Mouse (Mus musculus): ENCODE results near the gene Tas2r144. TPM values are rescaled to one million over a fixed set of nuclear protein-coding genes. Genes with fewer than 3 reads are reported as not detected.

Tas2r144 gene
- polyA plus RNA-seq (2012; rRNA removed), result not detected in 2 replicates

GRCm38 (mm10) chr6:42215028-42215427 lies at the start of gene Tas2r144:
Gene Tas2r144 (plus strand): TSS chr6:42215328.
- TF ChIP-seq POLR2A (IDR thresholded peaks at IDR 0.05; ENCODE audit: control insufficient read depth, low read depth, low read length) (no peak), CTCF (IDR thresholded peaks at IDR 0.05; ENCODE audit: control insufficient read depth, insufficient read depth, insufficient replicate concordance, low read depth, low read length) (no peak)
- H3K4me3 ChIP-seq (ENCODE audit: control insufficient read depth, low read depth, low read length), result no peak within 1 kb of the TSS
- no peaks in the 10 kb centered on the region for H3K36me3 ChIP-seq (ENCODE audit: control insufficient read depth, insufficient read depth, low read length)
- no peaks in the 10 kb centered on the region for H3K4me1 ChIP-seq (ENCODE audit: control insufficient read depth, insufficient read depth, low read length)
- no peaks in the 10 kb centered on the region for H3K27me3 ChIP-seq (ENCODE audit: control insufficient read depth, insufficient read depth, low read length)
- H3K27ac ChIP-seq (ENCODE audit: control insufficient read depth, insufficient read depth, low read depth, low read length), result no peak within 1 kb of the TSS

- Histone ChIP-seq H3K27ac (ENCODE audit: control insufficient read depth, insufficient read depth, low read depth, low read length) (no peak overlapping the region), H3K4me3 (ENCODE audit: control insufficient read depth, low read depth, low read length) (no peak overlapping the region), H3K36me3 (ENCODE audit: control insufficient read depth, insufficient read depth, low read length) (no peaks in the 10 kb centered on the region), H3K4me1 (ENCODE audit: control insufficient read depth, insufficient read depth, low read length) (no peaks in the 10 kb centered on the region), H3K27me3 (ENCODE audit: control insufficient read depth, insufficient read depth, low read length) (no peaks in the 10 kb centered on the region)
- TF ChIP-seq CTCF (IDR thresholded peaks at IDR 0.05; ENCODE audit: control insufficient read depth, insufficient read depth, insufficient replicate concordance, low read depth, low read length), result no peak
Measured at GRCm38 (mm10) chr6:42182462-42182861, 32.7 kb upstream of the Tas2r144 start.

GRCm38 (mm10) chr6:42186230-42186629 lies 28.9 kb upstream of the Tas2r144 start:
- no peak overlapping the region for H3K27ac ChIP-seq (ENCODE audit: control insufficient read depth, insufficient read depth, low read depth, low read length)
- no peak overlapping the region for H3K4me3 ChIP-seq (ENCODE audit: control insufficient read depth, low read depth, low read length)
- H3K4me1 ChIP-seq (ENCODE audit: control insufficient read depth, insufficient read depth, low read length), result no peaks in the 10 kb centered on the region
- no peaks in the 10 kb centered on the region for H3K27me3 ChIP-seq (ENCODE audit: control insufficient read depth, insufficient read depth, low read length)
- no peak for TF ChIP-seq POLR2A (IDR thresholded peaks at IDR 0.05; ENCODE audit: control insufficient read depth, low read depth, low read length)
- no peak for TF ChIP-seq CTCF (IDR thresholded peaks at IDR 0.05; ENCODE audit: control insufficient read depth, insufficient read depth, insufficient replicate concordance, low read depth, low read length)
- no peaks in the 10 kb centered on the region for H3K36me3 ChIP-seq (ENCODE audit: control insufficient read depth, insufficient read depth, low read length)

GRCm38 (mm10) chr6:42197710-42198109 lies 17.4 kb upstream of the Tas2r144 start:
- Histone ChIP-seq H3K27ac (ENCODE audit: control insufficient read depth, insufficient read depth, low read depth, low read length) (no peak overlapping the region), H3K27me3 (ENCODE audit: control insufficient read depth, insufficient read depth, low read length) (no peaks in the 10 kb centered on the region), H3K4me3 (ENCODE audit: control insufficient read depth, low read depth, low read length) (no peak overlapping the region), H3K4me1 (ENCODE audit: control insufficient read depth, insufficient read depth, low read length) (no peaks in the 10 kb centered on the region), H3K36me3 (ENCODE audit: control insufficient read depth, insufficient read depth, low read length) (no peaks in the 10 kb centered on the region)
- no peak for TF ChIP-seq CTCF (IDR thresholded peaks at IDR 0.05; ENCODE audit: control insufficient read depth, insufficient read depth, insufficient replicate concordance, low read depth, low read length)
- no peak for TF ChIP-seq POLR2A (IDR thresholded peaks at IDR 0.05; ENCODE audit: control insufficient read depth, low read depth, low read length)

GRCm38 (mm10) chr6:42199498-42199897 lies 15.6 kb upstream of the Tas2r144 start:
- Histone ChIP-seq H3K4me3 (ENCODE audit: control insufficient read depth, low read depth, low read length) (no peak overlapping the region), H3K4me1 (ENCODE audit: control insufficient read depth, insufficient read depth, low read length) (no peaks in the 10 kb centered on the region), H3K27ac (ENCODE audit: control insufficient read depth, insufficient read depth, low read depth, low read length) (no peak overlapping the region), H3K36me3 (ENCODE audit: control insufficient read depth, insufficient read depth, low read length) (no peaks in the 10 kb centered on the region), H3K27me3 (ENCODE audit: control insufficient read depth, insufficient read depth, low read length) (no peaks in the 10 kb centered on the region)
- TF ChIP-seq POLR2A (IDR thresholded peaks at IDR 0.05; ENCODE audit: control insufficient read depth, low read depth, low read length) (no peak), CTCF (IDR thresholded peaks at IDR 0.05; ENCODE audit: control insufficient read depth, insufficient read depth, insufficient replicate concordance, low read depth, low read length) (no peak)

GRCm38 (mm10) chr6:42222286-42222685 lies 7.2 kb downstream of the Tas2r144 start:
- H3K4me1 ChIP-seq (ENCODE audit: control insufficient read depth, insufficient read depth, low read length), result no peaks in the 10 kb centered on the region
- no peaks in the 10 kb centered on the region for H3K27me3 ChIP-seq (ENCODE audit: control insufficient read depth, insufficient read depth, low read length)
- TF ChIP-seq CTCF (IDR thresholded peaks at IDR 0.05; ENCODE audit: control insufficient read depth, insufficient read depth, insufficient replicate concordance, low read depth, low read length) (no peak), POLR2A (IDR thresholded peaks at IDR 0.05; ENCODE audit: control insufficient read depth, low read depth, low read length) (no peak)

GRCm38 (mm10) chr6:42225046-42225445 lies 9.9 kb downstream of the Tas2r144 start:
- Histone ChIP-seq H3K4me3 (ENCODE audit: control insufficient read depth, low read depth, low read length) (no peak overlapping the region), H3K36me3 (ENCODE audit: control insufficient read depth, insufficient read depth, low read length) (no peaks in the 10 kb centered on the region), H3K27me3 (ENCODE audit: control insufficient read depth, insufficient read depth, low read length) (no peaks in the 10 kb centered on the region), H3K4me1 (ENCODE audit: control insufficient read depth, insufficient read depth, low read length) (no peaks in the 10 kb centered on the region), H3K27ac (ENCODE audit: control insufficient read depth, insufficient read depth, low read depth, low read length) (no peak overlapping the region)
- TF ChIP-seq POLR2A (IDR thresholded peaks at IDR 0.05; ENCODE audit: control insufficient read depth, low read depth, low read length) (no peak), CTCF (IDR thresholded peaks at IDR 0.05; ENCODE audit: control insufficient read depth, insufficient read depth, insufficient replicate concordance, low read depth, low read length) (no peak)

More at GRCm38 (mm10) chr6:42222286-42222685, 7.2 kb downstream of the Tas2r144 start:
- no peaks in the 10 kb centered on the region for H3K36me3 ChIP-seq (ENCODE audit: control insufficient read depth, insufficient read depth, low read length)
- no peak overlapping the region for H3K27ac ChIP-seq (ENCODE audit: control insufficient read depth, insufficient read depth, low read depth, low read length)
- no peak overlapping the region for H3K4me3 ChIP-seq (ENCODE audit: control insufficient read depth, low read depth, low read length)

Data from testis, adult 2 months (tissue).